Mouse (Mus musculus) monocyte, adult 5-6 weeks (primary cell): ENCODE results near the gene Abcd3. TPM values are rescaled to one million over a fixed set of nuclear protein-coding genes. Genes with fewer than 3 reads are reported as not detected.
"Not testable (repeated sequence)": the region's sequence is repeated elsewhere in the genome, so short reads cannot be mapped to it uniquely, and the experiment has no call there.

Experiments
- ATAC-seq: fragments of 153-309, 156-312 bp; replicated peaks from 2 replicates; pipeline ENCODE4 v1.8.0; 2017; ENCODE audit warnings: mild to moderate bottlenecking; ENCODE audit not compliant: low TSS enrichment, insufficient number of reproducible peaks, severe bottlenecking, poor library complexity, low FRiP score
- total RNA-seq: library from RNA; stranded (forward); fragments of 200-1000, 200-491, 200-594 nt; gene quantifications from 3 replicates; pipeline ENCODE4 v1.2.3, GENCODE M21; 2017

Abcd3 gene
- total RNA-seq, 1 experiment from 2014 or later = 16.1 TPM

GRCm38 (mm10) chr3:121755152-121755551 lies 60.0 kb downstream of the Abcd3 start:
- no peak for ATAC-seq

GRCm38 (mm10) chr3:121754319-121755090 lies 60.6 kb downstream of the Abcd3 start:
- not testable (repeated sequence) for ATAC-seq

GRCm38 (mm10) chr3:121741186-121741848 lies 73.8 kb downstream of the Abcd3 start:
- not testable (repeated sequence) for ATAC-seq

DNA sequence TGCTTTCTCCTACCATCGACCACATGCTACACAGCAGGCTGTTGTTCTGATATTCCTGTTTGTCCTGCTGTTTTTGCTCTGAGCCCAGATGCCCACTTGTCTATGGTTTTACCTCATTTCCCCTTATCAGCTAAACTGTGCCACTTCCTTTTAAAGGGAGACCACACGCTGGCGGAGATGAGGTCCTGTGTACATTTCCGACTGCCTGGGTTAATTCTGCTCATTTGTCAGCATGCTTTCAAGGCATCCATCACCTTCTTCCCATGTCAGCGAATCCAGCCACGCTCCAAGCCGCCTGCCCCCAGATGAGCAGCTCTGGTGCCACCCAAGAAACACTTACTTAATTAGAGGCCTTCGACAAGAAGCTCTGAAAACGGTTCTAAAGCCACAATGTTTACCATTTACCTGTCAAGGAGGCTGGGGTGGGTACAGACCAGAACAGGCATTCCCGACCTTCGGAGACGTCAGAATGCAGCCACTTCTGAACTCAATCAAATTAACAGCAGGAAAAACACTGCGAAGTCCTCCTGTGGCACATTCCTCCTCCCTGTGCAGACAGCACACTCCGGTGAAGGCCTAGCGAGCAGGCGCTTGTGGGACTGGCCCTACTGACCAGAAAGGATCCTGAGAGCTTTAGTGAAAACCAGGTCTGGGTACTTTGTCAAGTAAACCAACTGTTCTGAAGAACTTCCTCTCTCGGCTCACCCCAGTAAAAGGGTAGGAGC lies 75.5 kb downstream of the Abcd3 start:
- no peak for ATAC-seq

DNA sequence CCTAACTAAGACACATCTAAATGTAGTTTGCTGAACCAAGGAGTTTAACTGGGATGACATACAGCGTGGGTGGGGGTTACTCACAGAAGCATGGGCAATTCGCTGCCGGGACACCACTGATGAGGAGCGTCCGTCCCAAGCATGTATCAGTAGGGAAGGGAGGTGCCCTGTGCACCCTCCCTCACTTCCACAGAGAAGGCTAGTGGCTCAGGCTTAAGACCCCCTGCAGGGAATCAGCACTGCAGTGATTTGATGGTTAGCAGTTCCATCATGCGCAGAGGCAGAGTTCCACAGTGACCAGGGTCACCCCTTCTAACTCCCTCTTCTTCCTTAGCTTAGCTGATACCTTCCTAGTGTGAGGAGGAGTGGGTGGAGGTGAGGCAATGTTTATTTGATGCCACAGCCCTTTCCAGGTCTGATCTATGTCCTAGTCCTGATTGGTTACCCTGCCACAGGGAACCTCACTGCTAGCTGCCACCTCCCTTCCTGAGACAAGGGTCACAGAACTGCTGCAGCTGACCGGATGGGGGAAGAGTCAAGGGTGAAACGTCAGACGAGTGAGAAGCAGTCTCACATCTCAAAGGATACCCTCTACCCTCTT lies 76.3 kb downstream of the Abcd3 start:
- peak; percentile 19 for ATAC-seq

DNA sequence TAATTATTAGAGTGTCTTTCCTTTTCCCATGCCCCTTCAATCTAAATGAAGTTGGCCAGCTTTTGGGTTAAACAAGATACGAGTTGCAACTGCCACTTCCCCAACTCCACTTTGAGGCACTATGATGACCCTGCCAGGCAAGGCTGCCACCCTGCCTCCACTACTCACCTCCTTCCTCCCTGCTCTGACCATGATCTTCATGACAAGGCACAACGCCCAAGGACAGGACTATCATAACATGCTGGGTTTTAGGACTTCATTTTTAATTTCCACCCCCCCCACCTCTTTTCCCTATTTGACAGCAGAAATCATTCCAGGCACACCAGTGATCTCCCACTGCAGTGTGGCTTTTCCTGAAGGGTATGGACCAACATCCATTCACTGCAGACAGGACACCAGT lies 77.2 kb downstream of the Abcd3 start:
- no peak for ATAC-seq

GRCm38 (mm10) chr3:121737453-121737852 lies 77.6 kb downstream of the Abcd3 start:
- no peak for ATAC-seq

GRCm38 (mm10) chr3:121736025-121736744 lies 78.9 kb downstream of the Abcd3 start:
- 0 out of 2 replicates have a peak, but pooled peaks have one; percentile 55 for ATAC-seq

DNA sequence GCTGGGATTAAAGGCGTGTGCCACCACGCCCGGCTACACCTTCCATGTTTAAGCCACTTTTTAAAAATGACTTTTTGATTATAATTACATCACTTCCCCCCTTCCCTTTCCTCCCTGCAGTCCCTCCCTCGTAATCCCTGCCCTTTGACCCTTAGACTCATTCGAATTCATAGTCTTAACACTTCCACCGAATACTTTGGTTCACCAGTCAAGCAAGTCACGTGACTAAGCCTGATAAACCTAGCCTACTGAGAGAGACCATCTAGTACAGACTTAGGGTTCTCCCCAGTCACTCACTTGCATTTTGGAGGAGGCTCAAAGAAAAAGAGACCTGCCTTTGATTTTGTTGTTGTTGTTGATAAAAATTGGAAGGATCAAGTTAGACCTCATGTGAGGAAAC lies 79.6 kb downstream of the Abcd3 start:
- no peak for ATAC-seq

- ATAC-seq = no peak
Measured at GRCm38 (mm10) chr3:121729678-121730077, 85.4 kb downstream of the Abcd3 start.

DNA sequence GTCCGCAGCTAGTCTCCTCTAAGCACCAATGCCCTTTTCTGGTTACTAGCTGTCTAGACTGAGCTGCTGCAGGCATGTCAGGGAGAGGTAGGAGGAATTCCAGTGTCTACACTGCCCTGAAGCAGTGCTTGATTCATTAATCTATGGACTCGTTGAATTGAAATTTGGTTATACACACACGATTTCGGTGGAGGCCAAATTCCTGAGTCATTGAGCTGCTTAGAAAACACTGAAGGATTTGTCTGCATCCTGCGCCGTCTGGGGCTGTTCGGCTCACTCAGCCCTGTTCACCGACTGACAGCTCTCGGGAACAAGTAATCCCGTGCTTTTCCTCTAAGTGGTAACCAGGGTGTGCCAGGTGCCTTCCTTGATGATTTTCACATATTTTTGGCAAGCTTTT lies 89.5 kb downstream of the Abcd3 start:
- ATAC-seq = no peak

DNA sequence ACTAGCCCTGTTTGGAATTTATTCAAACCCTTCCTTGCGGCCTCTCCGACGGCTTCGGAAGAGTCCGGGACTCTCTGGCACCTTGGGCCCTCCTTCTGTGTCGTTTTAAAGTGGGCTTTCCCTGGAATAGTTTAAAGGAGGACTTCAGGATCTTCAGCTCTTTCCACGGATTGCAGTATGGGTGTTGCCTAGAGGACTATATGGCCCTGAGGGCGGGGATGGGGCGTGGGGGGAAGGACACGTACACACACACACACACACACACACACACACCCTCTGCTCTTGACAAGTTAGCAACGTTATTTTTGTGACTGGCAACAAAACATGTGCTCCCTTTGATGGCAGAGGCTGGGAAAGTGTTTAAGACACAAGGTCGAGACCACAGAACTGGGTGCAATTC lies 90.5 kb downstream of the Abcd3 start:
- no peak for ATAC-seq

DNA sequence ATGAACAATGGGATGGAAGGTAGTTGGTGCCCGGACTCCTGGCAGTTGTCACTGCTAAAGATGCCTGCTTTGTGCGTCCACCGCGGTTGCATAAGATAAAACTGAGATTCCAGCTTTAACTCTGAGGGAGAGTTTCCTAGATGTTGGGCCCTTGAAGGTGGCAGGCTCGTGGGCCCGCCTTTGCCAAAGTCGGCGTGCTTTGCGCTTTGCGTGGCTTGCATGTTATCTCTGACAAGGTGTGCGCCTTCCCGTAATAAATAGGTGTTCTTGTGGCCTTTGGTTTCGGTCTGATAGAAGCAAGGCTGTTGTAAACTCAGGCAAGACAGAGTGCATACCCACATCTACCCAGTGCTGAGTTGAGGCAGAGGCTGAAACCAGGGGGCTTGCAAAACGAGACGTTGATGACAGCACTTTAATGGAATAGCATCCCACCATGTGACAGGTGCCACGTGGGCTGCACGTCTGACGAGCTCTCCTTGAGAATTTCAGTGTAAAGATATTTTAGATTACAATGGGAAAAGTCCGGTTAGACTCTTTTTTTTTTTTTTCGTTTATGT lies 91.1 kb downstream of the Abcd3 start:
- ATAC-seq = no peak

DNA sequence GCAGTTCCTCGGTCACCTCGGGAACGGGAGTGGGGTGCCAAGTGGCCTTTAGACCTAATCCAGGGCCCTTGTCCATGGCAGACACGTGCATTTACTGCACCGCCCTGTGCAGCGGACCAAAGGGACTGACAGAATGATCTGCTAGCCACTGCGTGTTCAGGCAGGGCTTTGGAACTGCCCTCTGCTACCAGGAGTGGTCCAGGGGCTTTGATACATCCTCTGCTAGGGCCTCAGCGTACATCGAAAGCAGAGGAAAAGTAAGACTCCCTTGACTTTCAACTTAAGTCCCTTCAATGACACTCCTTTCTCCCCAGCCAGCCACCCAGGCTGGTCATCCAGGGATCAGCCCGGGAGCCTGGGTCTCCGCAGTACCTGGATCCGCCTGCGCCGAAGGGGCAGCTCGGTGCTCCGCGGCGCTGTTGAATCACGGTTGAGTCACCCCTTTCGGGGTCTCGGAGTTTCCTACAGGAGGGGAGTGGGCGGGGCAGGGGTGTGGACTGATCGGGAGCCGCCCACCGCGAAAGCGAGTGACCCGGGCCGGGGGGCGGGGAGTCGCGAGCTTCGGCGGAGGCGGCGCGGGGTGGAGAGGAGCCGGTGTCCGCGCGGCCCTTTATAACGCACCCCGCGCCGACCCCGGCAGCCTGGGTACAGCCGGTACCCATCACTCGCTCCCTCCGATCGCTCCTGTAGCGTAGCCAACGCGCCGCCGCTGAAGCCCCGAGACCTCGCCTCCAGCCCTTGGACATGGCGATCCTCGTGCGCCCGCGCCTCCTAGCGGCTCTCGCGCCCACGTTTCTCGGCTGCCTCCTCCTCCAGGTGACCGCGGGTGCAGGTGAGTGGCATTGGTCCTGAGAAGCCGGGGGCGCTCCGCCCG lies 91.9 kb downstream of the Abcd3 start, which contains the start of gene F3:
Gene F3 (plus strand): TSS at position 567 of the 874 bp plus-strand sequence.
- 0 out of 2 replicates have a peak, but pooled peaks have one; percentile 10 for ATAC-seq

DNA sequence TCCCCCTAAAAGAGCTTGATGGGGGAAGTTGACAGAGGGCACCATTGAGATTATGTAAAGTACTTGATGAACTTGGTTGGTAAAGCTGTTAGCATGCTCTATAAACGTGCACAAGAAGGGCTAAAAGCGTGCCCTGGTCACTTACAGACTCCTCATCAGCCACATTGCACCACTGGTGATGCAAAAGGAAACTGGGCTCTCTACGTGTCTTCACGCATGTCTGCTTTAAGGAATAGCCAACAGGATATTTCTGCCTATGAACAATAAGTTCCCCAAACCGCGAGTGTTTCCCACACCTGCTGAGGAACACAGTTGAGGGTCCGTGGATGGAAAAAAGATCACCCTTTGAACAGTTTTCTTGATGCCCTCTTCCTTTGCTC lies 93.4 kb downstream of the Abcd3 start:
- no peak for ATAC-seq

DNA sequence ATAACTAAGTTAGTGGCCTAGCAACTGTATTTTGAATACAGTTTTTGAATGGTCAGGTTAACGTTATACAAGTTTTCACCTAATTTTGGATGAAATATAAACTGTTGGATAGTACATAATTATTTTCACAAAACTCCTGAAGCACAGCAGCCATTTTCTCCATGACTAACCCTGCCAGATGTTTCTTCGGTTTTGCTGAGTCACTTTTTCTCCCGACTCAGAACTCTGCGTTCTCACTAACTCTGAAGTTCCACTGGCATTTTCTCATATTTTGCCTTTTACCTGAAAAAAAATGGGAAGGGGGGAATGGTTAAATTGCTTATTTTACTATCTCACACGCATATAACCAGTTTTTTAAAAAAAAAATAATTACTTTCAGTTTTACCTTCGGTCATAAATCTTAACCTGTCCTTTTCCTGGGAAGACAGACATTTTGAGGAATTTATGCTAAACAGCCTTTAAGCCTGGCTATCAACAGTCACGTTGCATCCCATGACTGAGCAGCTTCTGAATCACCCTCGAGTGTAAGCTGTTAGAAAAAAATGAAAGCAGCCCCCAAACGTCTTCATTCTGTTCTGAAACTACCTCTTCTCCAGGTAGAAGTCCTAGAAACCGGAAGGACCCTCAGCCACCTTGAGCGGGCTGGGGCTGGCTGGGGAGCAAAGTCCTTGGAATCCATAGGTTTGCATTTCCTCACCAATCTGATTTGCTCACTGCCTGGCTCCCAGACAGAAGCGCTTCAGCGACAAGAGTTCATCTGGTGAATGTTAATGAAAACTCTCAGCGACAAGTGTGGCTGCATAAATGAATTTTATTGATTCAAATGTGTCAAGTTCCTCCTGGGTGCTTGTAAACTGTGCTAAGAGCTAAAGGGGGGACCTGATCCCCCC lies 94.1 kb downstream of the Abcd3 start:
- no peak for ATAC-seq
